8 mouse cellular contexts compared by ENCODE assay signal in genomic region chr1:153424271-153424670, GRCm38 (mm10). TPM values are rescaled to one million over a fixed set of nuclear protein-coding genes. Genes with fewer than 3 reads are reported as not detected.
DNase-seq lines count a peak whose midpoint lies in the region; ATAC-seq and TF ChIP-seq lines count a peak whose summit lies in the region.

No protein-coding gene starts in this region.

- H3K4me3 ChIP-seq in heart, embryonic 12.5 days, result peak overlapping the region; percentile 56
- peak overlapping the region; percentile 81 for H3K4me3 ChIP-seq in E14TG2a.4 (replicated peaks; ENCODE audit: low read length)
- peak overlapping the region; percentile 47 for H3K4me3 ChIP-seq in midbrain, embryonic 15.5 days

- no peaks in the 10 kb centered on the region for H3K36me3 ChIP-seq in heart, embryonic 12.5 days
- H3K36me3 ChIP-seq in E14TG2a.4 (ENCODE audit: insufficient read depth, low read length), result no peaks in the 10 kb centered on the region
- H3K36me3 ChIP-seq in midbrain, embryonic 15.5 days (replicated peaks), result no peaks in the 10 kb centered on the region

- ATAC-seq in heart, embryonic 12.5 days (ENCODE audit: insufficient number of reproducible peaks, low FRiP score), result peak; percentile 77
- peak; percentile 38 for ATAC-seq in inflammation-experienced regulatory T-cells, adult 6 months
- peak; percentile 49 for ATAC-seq in midbrain, embryonic 15.5 days (replicated peaks)

- intact Hi-C loops in heart, postnatal 10 days (cut with DNase I), result no loop called here

- peak overlapping the region; percentile 94 for H3K4me2 ChIP-seq in heart, embryonic 12.5 days
- H3K4me2 ChIP-seq in midbrain, embryonic 15.5 days, result peak overlapping the region; percentile 76

- peaks cover 7% of the 10 kb centered on the region; the same call in 1 of the 2 replicates for H3K4me1 ChIP-seq in heart, embryonic 12.5 days (replicated peaks)
- peaks cover 23% of the 10 kb centered on the region for H3K4me1 ChIP-seq in E14TG2a.4 (replicated peaks; ENCODE audit: low read depth, low read length)
- peaks cover 8% of the 10 kb centered on the region for H3K4me1 ChIP-seq in midbrain, embryonic 15.5 days

- DNase-seq in heart, postnatal 10 days, result no peak
- DNase-seq in embryo, embryonic 11 days, result peak; percentile 29
- no peak for DNase-seq in left cerebral cortex, adult 11 months (ENCODE audit: low spot score)
- no peak for DNase-seq in layer of hippocampus, postnatal 36 days

- H3K27me3 ChIP-seq in heart, embryonic 12.5 days (replicated peaks), result peaks cover 12% of the 10 kb centered on the region; the same call in 1 of the 2 replicates
- peaks cover 28% of the 10 kb centered on the region for H3K27me3 ChIP-seq in E14TG2a.4 (ENCODE audit: insufficient read depth, low read length)
- no peaks in the 10 kb centered on the region; the same call in 1 of the 2 replicates for H3K27me3 ChIP-seq in midbrain, embryonic 15.5 days (replicated peaks)

- no peak overlapping the region for H3K27ac ChIP-seq in heart, embryonic 12.5 days (ENCODE audit: poor library complexity, severe bottlenecking)
- no peak overlapping the region for H3K27ac ChIP-seq in midbrain, embryonic 15.5 days

- peak overlapping the region; percentile 69 for H3K9ac ChIP-seq in heart, embryonic 12.5 days
- peak overlapping the region; percentile 42 for H3K9ac ChIP-seq in midbrain, embryonic 15.5 days

- WGBS in heart, embryonic 12.5 days, result 15% methylated on average over 12 of the region's 12 CpGs
- WGBS in midbrain, embryonic 15.5 days, result 31% methylated on average over 12 of the region's 12 CpGs

- TF ChIP-seq CTCF in E14TG2a.4 (conservative IDR thresholded peaks at IDR 0.05; ENCODE audit: low read length), result no peak

- H3K9me3 ChIP-seq in heart, embryonic 12.5 days (replicated peaks), result peaks cover 5% of the 10 kb centered on the region; the same call in 1 of the 2 replicates
- no peaks in the 10 kb centered on the region for H3K9me3 ChIP-seq in E14TG2a.4 (ENCODE audit: low read length)
- no peaks in the 10 kb centered on the region for H3K9me3 ChIP-seq in midbrain, embryonic 15.5 days

RNA-seq across cellular contexts. Expression of gene Shcbp1l, which starts 0.7 kb away (rescaled TPM):
- polyA plus RNA-seq in heart, embryonic 12.5 days (2016; fragmentation: Nextera tagmentation; extraction: Ambion mirVana), result 0.14 and 0.18 TPM in 2 replicates
- not detected for total RNA-seq in heart, postnatal 10 days (2021)
- polyA plus RNA-seq in inflammation-experienced regulatory T-cells, adult 6 months (2017; shearing (Covaris generic)), result under 1 TPM; 0.28 to 0.54 (median 0.52) TPM
- polyA plus RNA-seq in midbrain, embryonic 15.5 days (2015; fragmentation: Nextera tagmentation; extraction: Ambion mirVana), result 0.23 and 0.39 TPM in 2 replicates
- 1 to 10 TPM; 3.8 to 6.0 TPM for total RNA-seq in layer of hippocampus, postnatal 36 days (2021)
